Mouse (Mus musculus): ENCODE results near the gene Armh3. TPM values are rescaled to one million over a fixed set of nuclear protein-coding genes. Genes with fewer than 3 reads are reported as not detected.
"Not testable (repeated sequence)": the region's sequence is repeated elsewhere in the genome, so short reads cannot be mapped to it uniquely, and the experiment has no call there.

Gene Armh3
- total RNA-seq, 2 experiments from 2014 or later, result 9.0 to 11.3 TPM

- ATAC-seq (replicated peaks; ENCODE audit: poor library complexity), result no peak
These were observed 167.6 kb downstream of the Armh3 start for GRCm38 (mm10) chr19:45830679-45831078.

GRCm38 (mm10) chr19:45827736-45828135 lies 170.6 kb downstream of the Armh3 start:
- ATAC-seq (replicated peaks; ENCODE audit: poor library complexity), result no peak

- no peak for ATAC-seq (replicated peaks; ENCODE audit: poor library complexity)
These were observed 171.2 kb downstream of the Armh3 start for GRCm38 (mm10) chr19:45827125-45827524.

- no peak for ATAC-seq (replicated peaks; ENCODE audit: poor library complexity)
These were observed 172.1 kb downstream of the Armh3 start for GRCm38 (mm10) chr19:45826146-45826545.

- no peak for ATAC-seq (replicated peaks; ENCODE audit: poor library complexity)
These were observed 176.5 kb downstream of the Armh3 start for GRCm38 (mm10) chr19:45821832-45822231.

GRCm38 (mm10) chr19:45817816-45818490 lies 180.3 kb downstream of the Armh3 start:
- ATAC-seq (replicated peaks; ENCODE audit: poor library complexity), result no peak

- ATAC-seq (replicated peaks; ENCODE audit: poor library complexity), result no peak
These were observed 181.6 kb downstream of the Armh3 start for GRCm38 (mm10) chr19:45816727-45817126.

GRCm38 (mm10) chr19:45815831-45816405 lies 182.4 kb downstream of the Armh3 start, which contains the start of gene Kcnip2:
Gene Kcnip2, minus strand, starts transcription at chr19:45816061.
- no peak for ATAC-seq (replicated peaks; ENCODE audit: poor library complexity)

GRCm38 (mm10) chr19:45815170-45815569 lies 183.1 kb downstream of the Armh3 start:
- ATAC-seq (replicated peaks; ENCODE audit: poor library complexity), result no peak

GRCm38 (mm10) chr19:45813801-45814200 lies 184.5 kb downstream of the Armh3 start:
- ATAC-seq (replicated peaks; ENCODE audit: poor library complexity), result peak; percentile 63

- peak; percentile 63 for ATAC-seq (replicated peaks; ENCODE audit: poor library complexity)
These were observed 185.0 kb downstream of the Armh3 start for GRCm38 (mm10) chr19:45813263-45813662.

- no peak for ATAC-seq (replicated peaks; ENCODE audit: poor library complexity)
These were observed 185.5 kb downstream of the Armh3 start for GRCm38 (mm10) chr19:45812673-45813252.

GRCm38 (mm10) chr19:45812115-45812514 lies 186.2 kb downstream of the Armh3 start:
- peak; percentile 88 for ATAC-seq (replicated peaks; ENCODE audit: poor library complexity)

- no peak for ATAC-seq (replicated peaks; ENCODE audit: poor library complexity)
These were observed 187.1 kb downstream of the Armh3 start for GRCm38 (mm10) chr19:45811028-45811674.

- ATAC-seq (replicated peaks; ENCODE audit: poor library complexity), result no peak
These were observed 190.6 kb downstream of the Armh3 start for GRCm38 (mm10) chr19:45807732-45808131.

GRCm38 (mm10) chr19:45805817-45806216 lies 192.5 kb downstream of the Armh3 start:
- ATAC-seq (replicated peaks; ENCODE audit: poor library complexity), result not testable (repeated sequence)

- ATAC-seq (replicated peaks; ENCODE audit: poor library complexity), result peak; percentile 94
These were observed 193.5 kb downstream of the Armh3 start for GRCm38 (mm10) chr19:45804593-45805368.

GRCm38 (mm10) chr19:45803408-45803807 lies 194.9 kb downstream of the Armh3 start:
- ATAC-seq (replicated peaks; ENCODE audit: poor library complexity), result no peak

GRCm38 (mm10) chr19:45802702-45803101 lies 195.6 kb downstream of the Armh3 start:
- ATAC-seq (replicated peaks; ENCODE audit: poor library complexity), result peak; percentile 74

- ATAC-seq (replicated peaks; ENCODE audit: poor library complexity), result no peak
These were observed 201.4 kb downstream of the Armh3 start for GRCm38 (mm10) chr19:45796879-45797278.

GRCm38 (mm10) chr19:45796061-45796556 lies 202.2 kb downstream of the Armh3 start:
- no peak for ATAC-seq (replicated peaks; ENCODE audit: poor library complexity)

Measured in megakaryocyte progenitor cell, adult 5-6 weeks (primary cell).